Mouse (Mus musculus): ENCODE data around the gene Mrpl11. TPM values are rescaled to one million over a fixed set of nuclear protein-coding genes. Genes with fewer than 3 reads are reported as not detected.
"Not testable (repeated sequence)": the region's sequence is repeated elsewhere in the genome, so short reads cannot be mapped to it uniquely, and the experiment has no call there.

The Mrpl11 gene
- polyA plus RNA-seq, 1 experiment from 2014 or later: 98.2 TPM

DNA sequence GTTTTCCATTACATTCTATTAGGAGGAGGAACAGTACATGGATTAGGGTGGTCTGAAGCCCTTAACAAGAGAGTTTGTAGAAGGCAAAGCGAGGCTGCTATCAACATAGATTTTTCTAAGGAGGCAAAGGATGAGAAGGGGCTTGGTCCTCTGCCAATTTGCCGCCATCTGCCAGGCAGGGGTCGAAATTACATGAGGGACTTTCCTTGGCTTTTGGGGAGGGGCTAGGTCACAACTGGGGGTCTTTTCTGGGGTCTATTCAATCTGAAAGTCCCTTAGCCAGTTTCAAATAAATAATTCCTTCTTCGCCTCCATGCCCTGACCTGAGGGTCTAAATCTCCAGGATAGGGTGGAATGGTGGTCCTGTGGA, 28.3 kb downstream of the Mrpl11 start, which contains the start of gene Npas4:
Gene Npas4, minus strand, starts transcription at position 61 of the 370 bp plus-strand sequence.
- 26% methylated on average over 4 of the region's 4 CpGs for WGBS
- H3K4me3 ChIP-seq (ENCODE audit: low read length): no peak within 1 kb of the TSS; the same call in 1 of the 2 replicates
- no peaks in the 10 kb centered on the region for H3K9me3 ChIP-seq (ENCODE audit: control insufficient read depth, low read length)
- ATAC-seq: no peak
- H3K27ac ChIP-seq (ENCODE audit: low read length): no peak within 1 kb of the TSS
- H3K4me2 ChIP-seq (ENCODE audit: low read depth, low read length): 0 out of 2 replicates have a peak within 1 kb of the TSS, but pooled peaks have one; percentile 3
- H3K4me1 ChIP-seq (ENCODE audit: control insufficient read depth, insufficient read depth, low read length): no peaks in the 10 kb centered on the region
- H3K36me3 ChIP-seq (ENCODE audit: control insufficient read depth, insufficient read depth, low read length): no peaks in the 10 kb centered on the region
- no peak within 1 kb of the TSS for H3K9ac ChIP-seq (ENCODE audit: low read depth, low read length)
- H3K27me3 ChIP-seq (replicated peaks; ENCODE audit: control insufficient read depth, insufficient read depth, low read length): peaks cover 25% of the 10 kb centered on the region

DNA sequence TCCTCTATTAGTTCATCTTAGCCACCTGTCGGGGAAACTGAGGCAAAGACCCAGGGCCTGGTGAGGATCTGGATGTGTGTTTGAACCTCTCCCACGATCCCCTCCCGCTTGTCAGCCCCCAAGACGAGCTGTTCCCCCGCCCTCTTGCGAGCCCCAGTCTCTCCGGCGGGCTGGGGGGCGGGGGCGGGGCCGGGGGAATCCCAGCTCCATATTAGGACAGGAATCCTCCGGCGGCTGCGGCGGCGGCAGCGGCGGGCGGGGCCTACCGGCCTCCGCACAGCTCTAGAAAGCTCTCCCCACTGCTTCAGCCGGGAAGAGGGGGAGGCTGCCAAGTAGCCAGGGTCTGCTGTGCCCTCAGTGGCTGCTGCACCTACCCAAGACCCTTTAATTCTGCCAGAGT, 28.8 kb downstream of the Mrpl11 start:
- Histone ChIP-seq H3K27me3 (replicated peaks; ENCODE audit: control insufficient read depth, insufficient read depth, low read length) (peaks cover 25% of the 10 kb centered on the region), H3K27ac (ENCODE audit: low read length) (no peak overlapping the region), H3K9ac (ENCODE audit: low read depth, low read length) (no peak overlapping the region), H3K4me2 (ENCODE audit: low read depth, low read length) (0 out of 2 replicates have a peak overlapping the region, but pooled peaks have one; percentile 3), H3K36me3 (ENCODE audit: control insufficient read depth, insufficient read depth, low read length) (no peaks in the 10 kb centered on the region), H3K4me3 (ENCODE audit: low read length) (no peak overlapping the region), H3K9me3 (ENCODE audit: control insufficient read depth, low read length) (no peaks in the 10 kb centered on the region), H3K4me1 (ENCODE audit: control insufficient read depth, insufficient read depth, low read length) (no peaks in the 10 kb centered on the region)
- WGBS: 4% methylated on average over 18 of the region's 22 CpGs
- no peak for ATAC-seq

DNA sequence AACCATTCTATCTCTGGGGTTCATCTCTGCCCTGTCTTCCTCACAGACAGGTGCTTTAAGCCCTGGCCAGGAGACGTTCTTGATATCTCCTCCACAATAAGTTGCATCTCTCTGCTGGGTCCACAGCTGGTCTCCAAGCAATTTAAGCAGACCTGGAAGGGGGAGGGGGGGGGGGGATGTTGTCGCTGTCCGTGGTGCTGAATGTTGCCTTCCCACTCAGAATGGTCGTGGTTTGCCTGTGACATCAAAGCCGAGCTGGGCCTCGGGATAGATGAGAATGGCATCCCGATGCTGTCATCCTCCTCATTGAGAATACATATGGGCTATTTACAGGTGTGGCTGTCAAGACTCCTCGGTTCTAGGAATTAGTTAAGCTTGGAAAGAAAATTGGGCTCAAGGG, 30.4 kb downstream of the Mrpl11 start:
- H3K4me1 ChIP-seq (ENCODE audit: control insufficient read depth, insufficient read depth, low read length): no peaks in the 10 kb centered on the region
- H3K36me3 ChIP-seq (ENCODE audit: control insufficient read depth, insufficient read depth, low read length): no peaks in the 10 kb centered on the region
- 0 out of 2 replicates have a peak overlapping the region, but pooled peaks have one; percentile 6 for H3K4me2 ChIP-seq (ENCODE audit: low read depth, low read length)
- H3K9me3 ChIP-seq (ENCODE audit: control insufficient read depth, low read length): no peaks in the 10 kb centered on the region
- ATAC-seq: no peak
- H3K9ac ChIP-seq (ENCODE audit: low read depth, low read length): no peak overlapping the region
- no peak overlapping the region for H3K27ac ChIP-seq (ENCODE audit: low read length)
- 19% methylated on average over 8 of the region's 8 CpGs for WGBS
- H3K27me3 ChIP-seq (replicated peaks; ENCODE audit: control insufficient read depth, insufficient read depth, low read length): peaks cover 25% of the 10 kb centered on the region
- no peak overlapping the region for H3K4me3 ChIP-seq (ENCODE audit: low read length)

DNA sequence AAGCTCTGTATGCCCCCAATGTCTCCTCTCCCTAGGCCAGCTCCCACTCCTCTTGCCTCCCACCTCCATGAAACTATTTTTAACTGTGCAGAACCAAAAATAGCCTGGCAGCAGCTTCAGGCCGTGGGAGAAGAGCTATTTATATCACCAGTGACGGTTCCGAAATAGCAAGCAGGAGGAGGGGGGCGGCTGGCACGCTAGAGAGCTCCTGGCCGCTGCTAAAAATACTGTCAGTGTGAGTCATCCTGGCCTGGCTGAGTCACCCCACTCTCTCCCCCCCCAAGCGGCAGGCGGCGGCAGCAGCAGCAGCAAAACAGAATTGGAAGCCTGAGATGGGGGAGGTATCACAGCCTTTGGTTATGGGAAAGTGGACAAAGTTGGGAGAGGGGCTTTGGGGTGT, 31.0 kb downstream of the Mrpl11 start:
- 1% methylated on average over 9 of the region's 9 CpGs for WGBS
- H3K27ac ChIP-seq (ENCODE audit: low read length): no peak overlapping the region
- peaks cover 25% of the 10 kb centered on the region for H3K27me3 ChIP-seq (replicated peaks; ENCODE audit: control insufficient read depth, insufficient read depth, low read length)
- ATAC-seq: peak; percentile 64; the same call in 1 of the 2 replicates
- 0 out of 2 replicates have a peak overlapping the region, but pooled peaks have one; percentile 6 for H3K4me2 ChIP-seq (ENCODE audit: low read depth, low read length)
- H3K9me3 ChIP-seq (ENCODE audit: control insufficient read depth, low read length): no peaks in the 10 kb centered on the region
- no peaks in the 10 kb centered on the region for H3K4me1 ChIP-seq (ENCODE audit: control insufficient read depth, insufficient read depth, low read length)
- no peaks in the 10 kb centered on the region for H3K36me3 ChIP-seq (ENCODE audit: control insufficient read depth, insufficient read depth, low read length)
- no peak overlapping the region for H3K4me3 ChIP-seq (ENCODE audit: low read length)
- no peak overlapping the region for H3K9ac ChIP-seq (ENCODE audit: low read depth, low read length)

DNA sequence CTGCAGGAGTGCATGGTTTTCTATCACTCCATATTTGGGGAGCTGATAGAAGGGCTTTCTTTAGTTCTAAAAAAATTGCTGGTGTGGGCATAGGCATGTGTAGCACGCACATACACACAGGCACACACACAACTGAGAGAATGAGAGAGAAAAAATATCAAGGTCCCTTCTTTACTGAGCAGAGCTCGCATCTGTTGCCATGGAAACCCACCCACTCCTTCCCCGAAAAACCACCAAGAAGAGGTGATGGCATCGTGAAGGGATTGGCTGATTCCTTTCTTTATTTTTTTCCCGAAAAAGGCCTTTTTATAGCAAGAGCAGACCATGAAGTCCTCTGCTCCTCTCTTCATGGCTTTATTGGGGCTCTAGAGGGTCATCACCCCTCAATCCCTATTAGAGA, 32.1 kb downstream of the Mrpl11 start:
- H3K36me3 ChIP-seq (ENCODE audit: control insufficient read depth, insufficient read depth, low read length): no peaks in the 10 kb centered on the region
- no peak overlapping the region for H3K9ac ChIP-seq (ENCODE audit: low read depth, low read length)
- WGBS: 51% methylated on average over 5 of the region's 5 CpGs
- peaks cover 25% of the 10 kb centered on the region for H3K27me3 ChIP-seq (replicated peaks; ENCODE audit: control insufficient read depth, insufficient read depth, low read length)
- no peak overlapping the region for H3K27ac ChIP-seq (ENCODE audit: low read length)
- no peak overlapping the region for H3K4me3 ChIP-seq (ENCODE audit: low read length)
- ATAC-seq: no peak
- H3K4me1 ChIP-seq (ENCODE audit: control insufficient read depth, insufficient read depth, low read length): 0 out of 2 replicates have a peak, but pooled peaks cover under 1% of the 10 kb centered on the region
- no peaks in the 10 kb centered on the region for H3K9me3 ChIP-seq (ENCODE audit: control insufficient read depth, low read length)
- H3K4me2 ChIP-seq (ENCODE audit: low read depth, low read length): no peak overlapping the region

DNA sequence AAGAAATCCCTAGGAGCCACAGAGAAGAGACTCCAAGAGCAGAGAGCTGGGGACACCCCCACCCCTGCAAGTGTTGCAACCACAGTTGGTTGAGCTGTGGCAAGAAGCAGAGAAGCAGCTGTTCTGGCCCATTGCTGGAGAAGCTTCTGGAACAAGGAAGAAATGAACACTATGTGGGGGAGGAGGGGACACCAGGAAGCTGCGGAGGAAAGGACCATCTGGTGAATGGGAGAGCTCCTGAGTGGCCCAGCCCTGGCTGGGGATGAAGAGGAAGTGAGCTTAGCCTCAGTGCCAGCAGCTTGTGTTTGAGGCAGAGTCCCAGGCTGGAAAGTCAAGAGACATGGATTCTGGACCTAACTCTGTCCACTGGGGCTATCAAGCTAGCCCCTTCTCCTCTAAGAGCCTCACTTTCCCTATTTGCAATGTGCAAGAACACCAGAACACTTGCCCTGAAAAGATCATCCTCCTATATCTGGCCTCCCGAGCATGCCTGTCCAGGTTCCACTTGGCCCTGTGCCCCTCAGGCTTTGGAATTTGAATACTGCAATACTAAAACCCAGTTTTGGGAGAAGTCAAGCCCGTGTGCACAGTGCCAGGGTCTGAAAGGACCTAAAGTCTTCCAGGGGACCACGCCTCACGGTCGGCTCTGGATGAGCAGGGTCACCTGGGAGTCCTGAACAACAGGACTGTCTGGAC, 37.6 kb downstream of the Mrpl11 start:
- Histone ChIP-seq H3K27me3 (replicated peaks; ENCODE audit: control insufficient read depth, insufficient read depth, low read length) (no peaks in the 10 kb centered on the region), H3K4me2 (ENCODE audit: low read depth, low read length) (peak overlapping the region; percentile 17), H3K9ac (ENCODE audit: low read depth, low read length) (no peak overlapping the region), H3K4me3 (ENCODE audit: low read length) (peak overlapping the region; percentile 13), H3K36me3 (ENCODE audit: control insufficient read depth, insufficient read depth, low read length) (no peaks in the 10 kb centered on the region), H3K27ac (ENCODE audit: low read length) (no peak overlapping the region), H3K4me1 (ENCODE audit: control insufficient read depth, insufficient read depth, low read length) (0 out of 2 replicates have a peak, but pooled peaks cover 4% of the 10 kb centered on the region), H3K9me3 (ENCODE audit: control insufficient read depth, low read length) (no peaks in the 10 kb centered on the region)
- WGBS: 64% methylated on average over 6 of the region's 6 CpGs
- no peak for ATAC-seq

DNA sequence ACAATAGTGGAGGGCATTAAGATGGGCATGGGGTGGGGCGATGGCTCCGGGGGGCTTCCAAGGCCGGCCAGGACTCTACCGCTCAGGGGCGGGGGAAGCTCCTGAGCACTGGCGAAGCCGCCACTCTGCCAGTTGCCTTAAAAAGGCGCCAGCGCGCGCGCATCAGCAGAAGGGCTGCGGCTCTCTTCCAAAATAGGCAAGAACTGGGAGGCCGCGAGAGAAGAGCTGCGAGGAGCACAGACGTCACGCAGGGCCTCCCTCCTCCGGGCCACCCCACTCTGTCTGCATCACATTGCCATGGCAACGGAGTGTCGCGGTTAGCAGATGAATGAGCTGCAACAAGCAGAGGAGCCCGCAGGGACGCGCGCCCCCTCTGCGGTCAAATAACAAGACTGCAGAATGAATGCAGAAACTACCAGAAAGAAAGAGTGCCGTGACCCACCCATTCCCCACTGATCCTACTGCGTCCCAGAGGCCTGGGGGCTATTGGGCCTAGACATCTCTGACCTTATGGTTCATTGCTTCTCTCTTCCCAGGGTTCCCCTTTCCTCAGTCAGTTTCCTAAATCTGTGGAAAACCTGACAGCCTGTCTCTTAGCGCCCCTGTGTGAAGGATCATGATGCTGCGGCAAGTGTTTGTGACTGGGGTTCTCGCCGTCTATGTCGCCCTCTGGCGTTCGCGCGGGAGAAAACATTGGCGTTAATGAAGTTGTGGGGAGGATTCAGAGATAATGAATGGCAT, 39.9 kb downstream of the Mrpl11 start:
- 0 out of 2 replicates have a peak, but pooled peaks cover 4% of the 10 kb centered on the region for H3K4me1 ChIP-seq (ENCODE audit: control insufficient read depth, insufficient read depth, low read length)
- no peaks in the 10 kb centered on the region for H3K36me3 ChIP-seq (ENCODE audit: control insufficient read depth, insufficient read depth, low read length)
- peak overlapping the region; percentile 35 for H3K4me2 ChIP-seq (ENCODE audit: low read depth, low read length)
- H3K9me3 ChIP-seq (ENCODE audit: control insufficient read depth, low read length): no peaks in the 10 kb centered on the region
- H3K27me3 ChIP-seq (replicated peaks; ENCODE audit: control insufficient read depth, insufficient read depth, low read length): no peaks in the 10 kb centered on the region
- ATAC-seq: peak; percentile 91
- peak overlapping the region; percentile 29 for H3K4me3 ChIP-seq (ENCODE audit: low read length)
- H3K9ac ChIP-seq (ENCODE audit: low read depth, low read length): peak overlapping the region; percentile 30; the same call in 1 of the 2 replicates
- no peak overlapping the region for H3K27ac ChIP-seq (ENCODE audit: low read length)
- 1% methylated on average over 39 of the region's 39 CpGs for WGBS

DNA sequence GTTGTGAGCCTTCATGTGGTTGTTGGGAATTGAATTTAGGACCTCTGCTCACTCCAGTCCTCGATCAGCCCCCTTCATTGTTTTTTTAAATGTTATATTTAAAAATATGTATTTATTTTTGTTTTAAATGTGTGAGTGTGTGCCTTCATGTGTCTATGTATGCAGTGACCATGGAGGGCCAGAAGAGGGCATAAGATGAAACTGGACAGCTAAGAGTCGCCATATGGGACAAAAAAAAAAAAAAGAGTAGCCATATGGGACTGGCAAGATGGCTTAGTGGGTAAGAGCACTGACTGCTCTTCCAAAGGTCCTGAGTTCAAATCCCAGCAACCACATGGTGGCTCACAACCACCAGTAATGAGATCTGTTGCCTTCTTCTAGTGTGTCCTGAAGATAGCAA, 41.7 kb downstream of the Mrpl11 start:
- H3K36me3 ChIP-seq (ENCODE audit: control insufficient read depth, insufficient read depth, low read length); H3K4me2 ChIP-seq (ENCODE audit: low read depth, low read length); H3K9me3 ChIP-seq (ENCODE audit: control insufficient read depth, low read length); H3K27me3 ChIP-seq (replicated peaks; ENCODE audit: control insufficient read depth, insufficient read depth, low read length); ATAC-seq; H3K4me1 ChIP-seq (ENCODE audit: control insufficient read depth, insufficient read depth, low read length); H3K9ac ChIP-seq (ENCODE audit: low read depth, low read length); H3K4me3 ChIP-seq (ENCODE audit: low read length); H3K27ac ChIP-seq (ENCODE audit: low read length): not testable (repeated sequence)
- WGBS: 58% methylated on average over 2 of the region's 2 CpGs

DNA sequence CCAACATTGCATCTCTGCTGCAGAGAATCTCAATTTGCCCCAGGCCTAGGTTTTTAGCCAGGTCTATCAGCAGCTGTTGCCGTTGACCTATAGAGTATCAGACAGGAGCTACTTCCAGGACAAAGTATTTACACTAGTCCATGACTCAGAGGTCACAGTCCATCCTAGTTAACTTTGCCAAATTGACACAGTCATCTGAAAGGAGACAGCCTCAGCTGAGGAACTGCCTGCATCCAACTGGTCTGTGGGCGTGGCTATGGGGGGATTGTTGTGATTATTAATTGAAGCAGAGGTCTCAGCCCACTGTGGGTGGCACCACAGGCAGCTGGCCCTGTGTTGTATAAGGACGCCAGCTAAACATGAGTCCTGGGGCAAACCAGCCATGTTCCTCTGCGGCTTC, 43.0 kb downstream of the Mrpl11 start:
- H3K27me3 ChIP-seq (replicated peaks; ENCODE audit: control insufficient read depth, insufficient read depth, low read length): no peaks in the 10 kb centered on the region
- H3K4me2 ChIP-seq (ENCODE audit: low read depth, low read length): no peak overlapping the region
- no peaks in the 10 kb centered on the region for H3K4me1 ChIP-seq (ENCODE audit: control insufficient read depth, insufficient read depth, low read length)
- H3K27ac ChIP-seq (ENCODE audit: low read length): no peak overlapping the region
- H3K9me3 ChIP-seq (ENCODE audit: control insufficient read depth, low read length): 0 out of 2 replicates have a peak, but pooled peaks cover 2% of the 10 kb centered on the region
- 57% methylated on average over 4 of the region's 4 CpGs for WGBS
- ATAC-seq: peak; percentile 6; the same call in 1 of the 2 replicates
- no peak overlapping the region for H3K4me3 ChIP-seq (ENCODE audit: low read length)
- H3K36me3 ChIP-seq (ENCODE audit: control insufficient read depth, insufficient read depth, low read length): no peaks in the 10 kb centered on the region
- H3K9ac ChIP-seq (ENCODE audit: low read depth, low read length): no peak overlapping the region

Measured in intestine, embryonic 16.5 days (tissue).